Mouse (Mus musculus) layer of hippocampus, adult 18-20 months (tissue): ENCODE measurements around the gene Gm10401. TPM values are rescaled to one million over a fixed set of nuclear protein-coding genes. Genes with fewer than 3 reads are reported as not detected.

ENCODE experiments used
- DNase-seq, 2 experiments: peaks; one replicate each; pipeline ENCODE4 v3.0.0; 2022; ENCODE audit warnings: low spot score in 2 of 2
- long read RNA-seq: library from polyadenylated mRNA; stranded (forward); transcript quantifications from one replicate; pipeline ENCODE4 v2.0.0, GENCODE M21; 2021
- total RNA-seq, 2 experiments: library from RNA; stranded (reverse); gene quantifications; 2 replicates each; pipeline ENCODE4 v1.2.3; 2021

Gene Gm10401
- not detected for total RNA-seq
- long read RNA-seq, result 0 reads

DNA sequence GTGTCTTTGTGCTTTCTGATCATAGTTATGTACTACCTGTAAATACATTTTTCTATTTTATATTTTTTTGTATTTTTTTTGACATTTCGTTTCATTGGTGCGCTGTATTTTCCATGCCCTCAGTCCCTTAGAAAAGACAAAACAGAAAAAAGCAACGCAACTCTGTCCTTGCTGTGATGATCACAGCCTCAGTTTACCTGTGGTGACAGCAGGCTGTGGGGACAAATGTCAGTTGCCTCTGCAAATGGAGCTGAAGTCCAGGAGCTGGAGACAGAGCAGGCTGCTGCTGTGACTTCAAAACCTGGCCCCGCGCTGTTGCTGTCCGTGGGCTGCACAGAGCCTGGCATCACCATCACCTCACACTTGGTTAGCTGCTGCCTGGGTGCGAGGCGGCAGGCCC, at the start of gene Gm10401:
Gm10401 (minus strand) TSS at position 101 of the 400 bp plus-strand sequence.
- DNase-seq, result no peak

DNA sequence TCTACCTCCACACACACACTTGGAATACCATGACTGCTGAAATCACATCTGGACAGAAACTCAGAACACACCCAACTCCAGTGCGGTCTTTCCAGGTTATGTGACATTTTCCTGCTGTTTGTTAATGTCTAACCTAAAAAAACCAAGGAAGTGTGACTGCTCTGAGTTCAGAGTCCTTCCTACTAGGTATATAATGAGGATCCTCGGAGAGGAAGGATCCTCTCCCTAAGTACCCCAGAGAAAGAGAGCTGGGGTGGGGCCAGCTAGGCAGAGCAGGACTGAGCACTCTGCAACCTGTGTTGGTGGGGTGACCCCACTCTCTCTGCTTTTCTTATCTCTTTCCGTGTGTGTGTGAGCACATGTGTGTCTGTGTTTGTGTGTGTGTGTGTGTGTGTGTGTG, 49.3 kb upstream of the Gm10401 start:
- DNase-seq, result no peak

DNA sequence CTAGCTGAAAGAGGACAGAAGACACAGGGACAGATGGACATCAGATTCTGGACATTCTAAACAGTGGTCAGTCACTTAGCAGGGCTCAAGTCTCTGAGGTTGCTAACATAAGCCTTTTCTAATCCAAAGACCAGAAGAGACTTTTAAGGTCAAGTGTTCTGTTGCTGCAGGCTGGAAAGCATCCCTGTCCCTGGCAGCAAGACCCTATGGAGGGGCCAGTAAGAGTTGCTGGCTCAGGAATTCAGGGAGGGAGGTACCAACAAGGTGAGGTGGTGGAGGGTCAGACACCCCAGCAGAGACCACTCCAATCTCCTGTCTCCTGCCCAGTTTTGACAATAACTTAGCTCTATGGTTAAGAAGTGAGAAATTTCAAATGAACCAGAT, 48.6 kb upstream of the Gm10401 start:
- DNase-seq, result no peak

DNA sequence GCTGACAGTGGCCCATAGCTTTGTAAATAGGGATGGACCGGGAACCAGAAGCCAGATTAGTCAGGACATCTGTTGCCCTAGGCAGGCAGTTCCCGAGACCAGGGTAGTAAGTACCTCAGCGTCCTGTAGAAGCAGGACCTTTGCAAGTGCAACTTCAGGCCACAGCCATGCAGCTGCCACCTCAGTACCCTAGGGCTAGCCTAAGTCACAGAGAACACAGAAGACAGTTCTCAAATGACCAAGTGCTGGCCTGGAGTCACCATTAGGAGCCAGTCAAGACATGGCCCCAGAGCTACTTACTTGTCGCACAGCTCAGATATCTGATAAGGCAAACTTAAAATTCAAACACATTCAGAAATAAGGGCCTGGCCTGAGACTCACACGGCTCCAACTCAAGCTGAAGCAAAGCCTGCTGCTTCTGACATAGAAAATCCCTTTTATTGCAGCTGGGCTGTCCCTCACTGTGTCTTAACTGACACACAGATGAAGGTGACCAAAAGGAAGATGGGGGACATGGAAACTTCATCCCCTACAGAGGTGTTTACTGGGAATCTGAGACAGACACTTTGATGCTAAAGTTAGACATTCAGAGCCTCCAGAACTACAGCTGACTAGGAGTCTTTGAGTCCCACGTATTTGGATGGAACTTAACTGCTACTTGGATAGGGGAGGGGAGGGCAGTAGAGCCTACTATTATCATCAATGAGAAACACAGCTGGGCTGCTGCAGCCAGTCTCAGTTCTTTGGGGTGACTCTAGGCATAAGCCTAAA, 48.1 kb upstream of the Gm10401 start:
- DNase-seq, result no peak

DNA sequence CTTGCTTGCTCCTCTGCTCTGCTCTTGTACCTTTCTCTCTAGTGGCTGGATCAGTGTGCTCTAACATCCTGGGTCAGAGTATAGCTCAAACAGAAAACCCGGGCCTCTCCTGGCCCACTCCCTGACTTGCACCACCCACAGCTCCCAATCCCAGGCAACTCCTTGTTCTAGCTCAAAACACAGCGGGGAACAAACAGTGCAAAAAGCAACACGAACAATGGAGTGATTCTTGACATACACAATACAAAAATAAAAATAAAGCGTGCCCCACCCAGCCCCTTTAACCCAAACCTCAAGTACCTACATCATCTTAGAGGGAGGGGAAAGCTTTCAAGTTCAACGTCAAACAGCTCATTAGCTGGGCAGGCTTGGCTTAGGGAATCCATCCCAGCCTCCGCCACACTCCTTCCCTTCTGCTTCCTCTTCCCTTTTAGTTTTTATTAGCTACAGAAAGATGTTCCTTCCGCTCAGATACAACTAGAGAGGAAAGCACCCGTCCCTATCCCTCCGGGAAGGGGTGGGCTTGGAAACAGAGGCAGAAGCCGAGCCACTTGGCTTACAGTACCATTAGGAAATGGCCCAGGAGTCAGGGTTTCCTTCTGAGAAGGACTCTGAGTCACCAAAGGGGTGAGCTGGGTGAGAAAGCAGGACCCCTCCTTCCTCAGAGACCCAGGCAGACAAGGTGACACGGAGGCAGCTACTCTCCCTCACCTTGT, 47.3 kb upstream of the Gm10401 start:
- peak in 1 of 2 experiments; percentile 50 for DNase-seq

DNA sequence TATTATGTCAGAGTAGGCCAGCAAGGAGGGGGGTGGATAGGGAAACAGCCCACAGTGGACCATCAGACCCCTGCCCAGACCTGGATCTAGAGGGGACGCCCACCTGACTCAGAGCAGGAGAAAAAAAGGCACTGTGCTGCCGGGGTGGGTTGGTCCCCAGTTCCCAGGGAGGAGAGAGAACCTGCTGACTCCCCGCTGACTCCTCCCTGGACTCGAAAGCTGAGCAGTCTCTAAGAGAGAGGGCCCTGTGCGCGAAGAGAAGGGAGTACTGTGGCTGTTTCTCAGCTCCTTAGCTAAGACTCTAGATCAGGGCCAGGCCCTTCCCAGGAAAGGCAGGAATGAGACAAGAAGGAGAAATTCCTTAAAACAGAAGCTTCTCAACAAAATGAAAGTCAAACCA, 46.4 kb upstream of the Gm10401 start:
- DNase-seq, result no peak

DNA sequence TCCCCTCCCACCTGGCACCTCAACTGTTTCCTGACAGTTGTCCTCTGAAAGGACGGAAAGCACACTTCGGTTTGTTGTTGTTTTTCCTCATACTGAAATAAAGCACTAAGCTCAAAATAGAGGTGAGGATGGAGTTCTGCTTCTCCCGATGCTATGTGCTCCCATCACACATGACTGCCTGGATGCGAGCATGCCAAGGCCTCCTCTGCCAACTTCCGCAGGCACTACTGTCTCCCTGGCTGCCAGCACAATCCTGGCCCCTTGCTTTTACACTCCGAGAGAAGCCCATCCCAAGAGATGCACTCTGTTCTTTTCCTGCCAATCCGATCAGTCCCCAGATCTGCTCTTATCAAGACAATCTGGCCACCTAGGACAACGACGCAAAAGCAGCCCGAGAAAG, 45.5 kb upstream of the Gm10401 start:
- DNase-seq, result peak in 1 of 2 experiments; percentile 62

DNA sequence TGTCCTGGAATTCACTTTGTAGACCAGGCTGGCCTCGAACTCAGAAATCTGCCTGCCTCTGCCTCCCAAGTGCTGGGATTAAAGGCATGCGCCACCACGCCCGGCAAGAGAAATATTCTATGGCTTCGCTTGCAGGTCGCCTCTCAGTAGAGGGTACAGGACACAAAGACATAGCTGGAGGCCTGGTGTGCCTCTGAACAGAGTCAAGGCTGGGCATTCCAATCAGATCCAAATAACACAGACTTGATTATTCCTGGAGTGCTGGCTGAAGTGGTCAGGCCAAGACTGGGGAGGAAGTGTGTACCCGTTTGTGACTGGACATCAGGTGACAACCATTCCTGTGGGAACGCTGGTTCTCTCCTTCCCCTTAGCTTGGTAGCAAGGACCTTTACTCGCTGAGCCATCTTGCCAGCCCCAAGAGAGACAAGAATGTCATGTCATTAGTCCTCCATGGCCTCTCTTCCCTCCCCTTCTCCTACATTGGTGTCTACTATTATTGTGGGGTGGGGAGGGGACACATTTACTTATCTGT, 44.1 kb upstream of the Gm10401 start:
- DNase-seq, result no peak

DNA sequence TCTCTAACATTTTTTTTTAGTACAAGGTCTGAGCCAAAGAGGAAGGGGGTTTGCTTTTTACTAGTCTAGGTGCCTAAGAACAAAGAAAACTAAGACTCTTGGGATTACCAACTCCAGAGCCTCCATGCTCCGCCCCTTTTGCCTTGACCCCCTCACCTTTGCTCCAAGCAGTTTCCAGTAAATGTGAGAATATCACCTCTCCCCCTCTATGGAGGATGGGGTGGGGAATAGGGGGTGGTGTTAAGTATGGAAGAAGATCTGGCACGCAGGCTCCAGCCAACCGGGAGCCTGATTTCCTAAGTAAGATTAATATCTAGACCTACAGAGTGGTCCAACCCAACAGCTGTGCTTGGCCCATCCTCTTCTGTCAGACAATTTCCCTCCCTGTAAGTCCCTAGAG, 42.6 kb upstream of the Gm10401 start:
- no peak for DNase-seq

DNA sequence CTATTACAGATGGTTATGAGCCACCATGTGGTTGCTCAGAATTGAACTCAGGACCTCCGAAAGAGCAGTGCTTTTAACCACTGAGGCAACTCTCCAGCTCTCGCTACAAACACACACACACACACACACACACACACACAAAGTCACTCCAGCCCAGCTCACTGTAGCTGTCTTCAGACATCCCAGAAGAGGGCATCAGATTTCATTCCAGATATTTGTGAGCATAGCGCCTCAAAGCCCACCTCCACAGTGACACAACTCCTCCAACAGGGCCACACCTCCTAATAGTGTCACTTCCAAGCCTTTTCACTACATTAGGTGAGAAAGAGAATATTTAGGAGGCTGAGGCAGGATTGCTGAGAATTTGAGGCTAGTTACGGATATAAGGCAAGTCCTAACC, 41.0 kb upstream of the Gm10401 start:
- DNase-seq, result no peak

DNA sequence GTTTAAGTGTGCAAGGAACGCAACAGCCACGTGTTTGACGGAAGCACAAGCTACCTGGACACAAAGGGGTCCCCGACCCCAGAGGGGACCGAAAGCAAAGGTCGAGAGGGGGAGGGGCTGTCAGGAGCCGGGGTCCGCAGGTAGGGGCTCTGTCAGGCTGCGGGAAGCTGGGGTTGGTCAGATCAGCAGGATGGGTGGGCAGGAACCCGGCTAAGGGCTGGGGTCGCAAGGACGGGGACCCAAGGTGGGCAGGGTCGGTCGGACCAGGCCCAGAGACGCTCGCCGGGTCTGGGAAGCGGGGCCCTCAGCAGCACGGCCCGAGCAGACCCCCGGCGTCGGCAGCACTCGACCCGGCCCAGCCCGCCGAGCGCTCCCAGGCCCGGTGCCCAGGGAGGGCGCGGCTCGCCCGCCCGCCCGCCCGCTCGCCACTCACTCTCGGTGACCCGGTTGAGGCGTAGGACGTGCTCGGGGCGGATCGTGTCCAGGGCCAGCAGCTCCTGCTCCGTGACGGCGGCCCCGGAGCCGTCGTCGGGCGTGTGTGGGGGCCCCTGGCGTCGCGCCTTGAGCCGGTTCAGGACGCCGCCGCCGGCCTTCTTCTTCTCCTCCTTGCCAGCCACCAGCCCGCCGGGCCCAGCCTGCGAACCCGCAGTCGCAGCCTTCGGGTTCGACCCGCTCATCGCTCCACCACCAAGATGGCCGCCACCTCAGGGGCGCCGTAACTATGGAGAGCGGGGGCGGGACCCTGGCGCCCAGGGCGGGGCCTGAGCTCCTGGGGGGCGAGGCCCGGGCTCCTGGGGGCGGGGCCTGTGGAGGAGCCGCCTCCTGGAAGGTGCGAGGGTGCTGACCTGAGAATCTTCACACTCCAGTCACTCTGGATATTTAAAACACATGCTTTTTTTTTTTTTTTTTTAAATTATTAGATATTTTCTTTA, 36.4 kb upstream of the Gm10401 start, which contains the start of gene Unc119b:
Unc119b (minus strand) TSS at position 742 of the 932 bp plus-strand sequence.
- DNase-seq, result peak; percentile 78 to 87

DNA sequence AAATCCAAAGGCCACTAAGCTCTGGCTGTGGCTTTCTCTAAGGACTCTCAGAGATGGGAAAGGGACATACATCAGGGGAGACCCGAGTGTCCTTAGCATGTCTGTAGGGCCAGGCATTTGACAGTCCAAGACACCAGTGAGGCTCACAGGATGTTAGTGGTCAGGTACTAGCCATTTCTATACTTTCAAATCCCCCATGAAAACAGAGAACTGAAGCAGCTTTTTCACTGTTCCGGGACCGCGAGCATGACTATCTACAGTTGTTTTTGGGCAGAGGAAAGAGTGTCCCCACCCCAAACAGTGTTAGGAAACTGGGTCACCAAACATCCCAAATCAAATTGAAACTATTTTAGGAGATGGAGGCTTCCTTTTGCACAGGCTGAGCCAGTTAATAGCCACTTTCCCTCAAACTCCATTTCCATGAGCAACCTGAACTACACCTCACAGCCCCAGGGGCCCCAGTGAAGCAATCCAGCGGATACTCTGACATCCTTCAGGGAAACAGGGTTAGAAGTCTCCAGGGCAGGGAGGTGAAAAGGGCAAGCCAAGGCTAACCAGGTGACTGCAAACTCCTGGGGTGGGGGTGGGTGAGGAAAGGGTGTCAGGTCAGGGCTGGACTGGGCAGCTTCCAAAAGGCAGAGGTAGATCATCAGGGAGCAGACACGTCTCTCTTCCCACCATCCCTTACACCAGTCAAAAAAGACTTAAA, 35.4 kb upstream of the Gm10401 start:
- DNase-seq, result no peak

DNA sequence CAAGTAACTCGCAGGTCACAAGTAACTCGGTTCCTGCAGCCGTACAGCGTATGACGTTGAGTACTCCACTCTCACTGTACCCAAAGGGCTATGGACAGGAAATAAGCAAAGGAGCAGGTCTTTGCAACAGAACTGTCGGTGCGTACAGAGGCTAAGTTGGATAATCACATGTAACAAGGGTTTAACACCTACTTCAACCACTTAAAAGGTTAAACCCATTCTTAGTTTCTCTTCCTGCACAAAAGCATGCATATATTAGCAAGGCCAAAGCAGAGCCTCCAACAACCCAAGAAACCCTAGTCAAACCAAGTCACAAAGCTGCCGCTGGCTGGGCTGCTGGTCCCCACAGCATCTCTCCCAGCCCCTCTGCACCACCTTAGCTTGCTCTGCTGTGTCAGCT, 34.4 kb upstream of the Gm10401 start:
- DNase-seq, result no peak

DNA sequence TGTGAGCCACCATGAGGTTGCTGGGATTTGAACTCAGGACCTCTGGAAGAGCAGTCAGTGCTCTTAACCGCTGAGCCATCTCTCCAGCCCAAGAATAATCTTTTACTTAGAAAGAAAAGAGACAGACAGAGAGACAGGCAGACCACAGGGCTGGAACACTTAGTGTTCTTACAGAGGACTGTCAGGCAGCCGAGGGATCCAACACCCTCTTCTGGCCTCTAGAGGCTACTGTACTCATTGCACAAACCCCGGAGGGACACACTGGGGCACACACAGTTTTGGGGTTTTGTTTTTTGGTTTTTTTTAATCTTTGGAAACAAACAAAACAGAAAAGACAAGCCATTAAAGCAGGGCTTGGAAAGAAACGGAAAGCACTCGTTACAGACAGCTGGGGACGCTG, 31.2 kb upstream of the Gm10401 start:
- DNase-seq, result no peak

DNA sequence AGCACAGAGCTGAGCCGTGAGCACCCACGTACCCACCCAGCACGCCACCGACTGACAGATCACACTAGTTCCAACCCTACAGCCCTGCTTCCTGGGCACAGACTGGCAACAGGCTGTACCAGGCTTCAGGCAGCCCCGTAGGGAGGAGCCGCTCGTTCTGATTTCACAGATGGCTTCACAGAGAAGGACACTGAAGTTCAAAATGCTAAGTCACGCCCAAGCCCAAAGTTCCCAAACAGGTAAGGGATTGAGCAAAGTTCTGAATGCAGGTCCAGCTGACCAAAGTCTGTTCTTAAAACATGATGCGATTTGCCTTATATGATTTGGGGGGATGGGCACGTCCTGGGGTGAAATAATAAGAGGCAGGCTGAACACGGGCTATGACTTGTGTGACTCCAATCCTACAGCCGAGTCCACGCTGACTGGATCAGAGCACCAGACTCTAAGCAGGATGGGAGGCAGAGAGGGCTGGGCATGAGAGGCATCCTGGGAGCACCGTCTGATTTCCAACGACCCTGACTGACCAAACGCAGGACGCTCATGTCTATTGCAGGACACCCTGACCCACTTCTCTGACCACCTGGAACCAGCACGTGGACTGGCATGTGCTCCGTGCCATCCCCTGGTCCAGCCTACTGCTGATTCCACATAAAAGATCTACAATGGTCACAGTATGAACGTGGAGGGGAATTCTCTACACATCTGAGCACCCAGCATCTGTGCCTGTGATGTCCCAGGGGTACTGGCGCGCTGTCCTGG, 29.5 kb upstream of the Gm10401 start:
- DNase-seq, result no peak

DNA sequence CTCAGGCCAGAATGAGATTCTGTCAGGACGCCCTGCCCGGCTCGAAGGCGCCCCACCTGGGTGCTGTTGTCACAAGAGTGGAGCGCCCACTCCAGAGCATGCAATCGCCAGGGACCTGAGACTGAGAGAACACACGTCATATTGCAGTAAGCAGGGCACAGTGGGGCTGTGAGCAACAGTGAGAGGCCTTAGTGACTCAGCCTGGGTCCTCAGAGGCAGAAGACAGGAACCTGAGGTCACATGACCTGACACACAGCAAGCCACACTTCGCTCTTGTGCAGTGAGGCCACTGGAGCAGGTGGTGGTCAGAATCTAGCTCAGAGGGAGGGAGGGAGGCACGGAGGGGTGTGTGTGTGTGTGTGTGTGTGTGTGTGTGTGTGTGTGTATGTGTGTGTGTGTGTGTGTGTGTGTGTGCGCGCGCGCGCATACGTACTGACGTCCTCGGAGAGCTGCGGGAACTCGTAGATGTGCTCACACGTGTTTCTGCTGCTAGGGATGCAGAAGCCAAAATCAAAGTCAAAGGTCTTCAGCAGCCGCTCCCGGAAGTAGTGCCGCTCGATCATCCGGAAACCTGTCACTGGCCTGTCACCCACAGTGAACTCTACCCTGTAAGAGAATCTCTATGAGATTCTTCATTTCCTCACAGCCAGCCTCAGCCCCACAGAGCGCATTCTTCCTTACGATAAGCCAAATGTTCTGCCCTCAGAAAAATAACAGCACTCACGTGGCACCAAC, 28.6 kb upstream of the Gm10401 start:
- no peak for DNase-seq

DNA sequence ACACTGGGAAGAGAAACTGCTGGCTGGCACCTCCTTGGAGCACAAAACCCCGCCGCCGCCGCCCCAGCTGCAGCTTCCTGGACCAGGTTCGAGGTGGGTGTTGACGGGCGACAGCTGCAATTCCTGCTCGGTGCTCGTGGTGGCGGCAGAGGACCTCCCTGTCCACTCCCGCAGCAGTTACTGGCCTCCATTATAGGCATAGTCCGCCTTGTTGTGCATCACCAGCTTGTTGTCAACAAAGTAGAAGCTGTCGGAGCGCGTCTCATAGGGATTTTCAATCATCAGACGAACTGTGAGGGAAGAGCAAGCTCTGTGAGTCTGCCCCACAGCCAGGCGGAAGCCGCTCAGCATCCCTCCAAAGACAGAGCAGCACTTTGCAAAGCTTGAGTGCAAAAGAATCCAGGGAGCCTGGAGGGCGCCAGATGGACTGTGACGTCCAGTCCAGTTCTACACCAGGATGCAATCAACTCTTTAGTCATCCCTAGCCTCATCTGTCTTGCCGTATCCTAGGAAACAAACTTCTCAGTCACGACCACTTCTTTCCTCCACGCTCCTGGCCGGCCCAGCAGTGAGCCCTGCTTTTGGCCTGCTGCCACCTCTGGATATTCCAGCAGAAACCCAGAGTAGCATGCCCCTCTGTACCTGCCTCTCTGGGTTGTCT, 27.2 kb upstream of the Gm10401 start:
- peak; percentile 79 to 93 for DNase-seq

DNA sequence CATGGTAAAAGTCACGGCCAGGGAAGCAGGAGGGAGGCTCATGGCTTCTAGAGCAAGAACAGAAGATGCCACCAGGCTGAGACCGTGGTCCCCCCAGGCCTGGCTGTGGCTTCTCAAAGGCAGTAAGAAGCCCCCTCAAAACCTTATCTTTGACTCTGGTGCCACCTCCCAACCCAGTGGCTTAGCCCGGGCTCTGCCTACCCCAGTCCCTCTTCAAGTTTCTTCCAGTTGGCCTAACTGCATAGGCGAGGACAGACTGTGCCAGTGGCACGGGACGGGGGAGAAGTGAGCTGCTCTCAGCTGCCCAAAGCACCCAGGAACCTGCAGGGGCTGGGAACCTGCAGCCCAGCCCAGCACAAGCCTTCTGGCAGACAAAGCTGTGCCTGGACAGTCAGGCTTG, 26.6 kb upstream of the Gm10401 start:
- no peak for DNase-seq

DNA sequence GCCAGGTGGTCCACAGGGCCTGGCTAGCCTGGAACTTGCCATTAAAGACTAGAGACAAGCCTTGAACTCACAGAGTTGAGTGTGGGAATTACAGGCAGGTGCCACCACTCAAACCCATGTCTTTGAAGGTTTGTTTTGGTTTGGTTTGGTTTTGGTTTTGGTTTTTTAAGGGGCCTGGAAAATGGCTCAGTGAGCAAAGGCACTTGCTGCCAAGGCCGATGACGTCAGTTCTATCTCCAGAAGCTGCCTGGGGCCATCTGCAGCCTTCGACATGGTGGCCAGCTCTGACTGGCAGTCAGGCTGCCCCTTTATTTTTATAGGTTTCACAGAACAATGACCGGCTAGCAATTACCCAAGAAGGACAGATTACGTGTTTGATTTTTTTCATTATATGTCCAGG, 22.9 kb upstream of the Gm10401 start:
- no peak for DNase-seq
